Mouse (Mus musculus) CD4-positive helper T cell, adult 2 months (primary cell): Measurements from ENCODE around the gene Ptpn23.
A peak's percentile ranks its signal among the peaks of the same experiment; 100 is the strongest.
"Not testable (repeated sequence)": the region's sequence is repeated elsewhere in the genome, so short reads cannot be mapped to it uniquely, and the experiment has no call there.

Experiments
- DNase-seq: peaks from one replicate; pipeline ENCODE4 v3.0.0-alpha.2; 2012; ENCODE audit warnings: low read depth, missing footprints, low spot score

The Ptpn23 gene

GRCm38 (mm10) chr9:110408099-110408773 is at the start of gene Ptpn23:
Ptpn23 (minus strand) TSS chr9:110408213.
- DNase-seq, result peak; percentile 96

- DNase-seq, result peak; percentile 23
Observed at GRCm38 (mm10) chr9:110452523-110452922, 44.5 kb upstream of the Ptpn23 start.

DNA sequence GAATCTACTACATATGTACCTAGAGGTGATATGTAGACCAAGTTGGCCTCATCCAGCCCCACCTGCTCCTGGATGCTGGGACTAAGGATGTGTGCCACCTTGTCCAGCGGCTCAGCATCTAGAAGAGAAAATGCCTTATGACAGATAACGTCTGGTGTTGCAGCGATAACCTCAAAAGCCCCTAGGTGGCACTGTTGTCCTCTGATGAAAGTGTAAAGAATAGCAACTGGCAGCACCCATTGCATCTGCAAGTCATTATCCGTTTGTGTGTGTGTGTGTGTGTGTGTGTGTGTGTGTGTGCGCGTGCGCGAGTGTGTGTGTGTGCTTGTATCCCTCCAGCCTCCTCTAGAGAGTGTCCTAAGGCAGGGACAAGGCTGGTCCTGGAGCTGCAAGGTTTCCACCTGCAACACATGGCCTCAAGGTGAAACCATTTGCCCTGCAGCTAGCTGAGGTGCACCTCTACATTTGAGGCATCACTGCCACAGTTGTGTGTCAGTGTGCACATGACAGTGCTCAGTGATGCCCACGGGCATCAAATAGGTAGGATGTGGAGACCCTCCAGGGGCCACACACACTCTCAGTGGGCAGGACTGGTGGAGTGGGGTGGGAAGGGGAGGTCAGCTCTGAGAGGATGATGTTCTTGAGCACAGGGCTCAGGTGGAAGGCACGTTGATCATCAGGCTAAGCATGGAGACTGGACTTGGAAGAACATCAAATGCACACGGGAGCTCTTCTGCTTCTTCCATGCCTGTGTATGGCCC is 41.0 kb upstream of the Ptpn23 start:
- DNase-seq, result peak; percentile 87

GRCm38 (mm10) chr9:110448356-110448755 is 40.3 kb upstream of the Ptpn23 start:
- DNase-seq, result no peak

DNA sequence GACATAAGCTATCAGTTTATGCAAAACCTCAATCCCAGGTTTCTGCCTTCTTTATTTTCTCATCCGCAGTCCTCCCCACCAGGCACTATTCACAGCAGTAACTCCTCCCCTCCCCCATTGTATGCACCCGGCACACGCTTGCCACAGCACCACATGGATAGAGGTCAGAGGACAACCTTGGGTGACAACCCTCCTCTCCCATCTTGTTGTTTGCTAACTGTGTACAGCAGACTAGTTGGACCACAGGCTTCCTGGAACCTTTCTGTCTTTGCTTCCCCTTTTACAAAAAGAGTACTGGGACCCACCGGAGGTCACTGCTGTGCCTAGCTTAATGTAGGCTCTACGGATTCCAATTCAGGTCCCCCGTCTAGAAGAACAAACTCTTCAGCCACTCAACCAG is 32.5 kb upstream of the Ptpn23 start:
- no peak for DNase-seq

GRCm38 (mm10) chr9:110440049-110440448 is 32.0 kb upstream of the Ptpn23 start:
- no peak for DNase-seq

DNA sequence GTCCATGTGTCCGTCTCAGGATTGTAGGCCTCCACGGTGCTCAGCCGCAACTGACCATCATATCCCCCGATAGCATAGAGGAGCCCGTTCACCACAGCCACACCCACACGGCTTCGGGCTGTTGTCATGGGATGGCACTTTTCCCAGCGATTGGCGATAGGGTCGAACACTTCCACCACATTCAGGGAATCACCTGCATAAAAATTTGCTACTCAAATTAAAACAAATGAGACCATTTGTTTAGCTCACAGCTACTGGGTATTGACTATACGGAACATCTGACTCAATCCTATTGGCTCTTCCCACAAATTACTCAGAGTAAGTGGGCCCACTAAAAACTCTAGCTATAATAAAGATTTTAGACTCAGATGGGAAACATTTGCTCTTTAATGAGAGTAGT is 28.0 kb upstream of the Ptpn23 start:
- no peak for DNase-seq

- DNase-seq, result no peak
Observed at GRCm38 (mm10) chr9:110433045-110433444, 25.0 kb upstream of the Ptpn23 start.

DNA sequence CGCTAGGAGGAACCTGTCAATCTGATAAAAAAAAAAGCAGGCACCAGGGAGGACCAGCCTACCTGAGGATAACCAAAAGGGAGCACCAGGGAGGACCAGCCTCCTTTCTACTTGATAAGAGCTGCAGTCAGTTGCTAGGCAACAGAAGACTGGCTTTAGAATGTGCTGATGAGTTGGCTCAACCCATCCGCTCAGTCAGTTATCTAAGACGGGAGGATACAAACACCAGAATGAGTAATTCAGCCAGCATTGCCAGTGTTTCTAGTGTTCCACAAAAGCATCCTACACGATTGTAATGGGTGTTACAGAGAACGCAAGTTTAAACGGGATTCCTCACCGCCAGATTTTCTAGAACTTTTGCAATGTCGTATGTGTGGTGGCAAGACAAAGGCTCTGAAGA is 23.2 kb upstream of the Ptpn23 start:
- no peak for DNase-seq

DNA sequence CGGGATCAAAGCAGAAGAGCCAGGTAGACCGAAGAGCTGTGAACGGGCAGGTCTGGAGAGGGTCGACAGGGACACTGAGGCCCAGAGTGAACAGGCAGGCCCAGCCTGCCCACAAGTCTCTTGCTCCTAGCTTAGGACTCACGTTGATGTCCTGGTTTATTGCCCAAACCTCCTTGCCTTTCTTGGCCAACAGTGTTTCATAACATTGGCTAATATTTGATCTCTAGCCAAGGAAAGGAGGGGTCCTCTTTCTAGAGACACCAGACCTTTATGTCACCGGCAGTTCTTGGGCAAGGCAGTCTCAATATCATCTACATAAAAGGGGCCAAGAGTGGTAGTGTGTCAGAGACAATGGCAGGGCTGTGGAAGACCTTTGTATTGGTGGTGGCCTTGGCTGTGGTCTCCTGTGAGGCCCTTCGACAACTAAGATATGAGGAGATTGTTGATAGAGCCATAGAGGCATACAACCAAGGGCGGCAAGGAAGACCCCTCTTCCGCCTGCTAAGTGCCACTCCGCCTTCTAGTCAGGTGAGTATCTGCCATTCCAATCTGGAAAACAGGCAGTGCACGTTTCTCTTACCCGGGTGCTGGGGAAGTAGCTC is 11.6 kb upstream of the Ptpn23 start, which contains the start of gene Ngp:
Ngp (plus strand) TSS at position 237 of the 602 bp plus-strand sequence.
- no peak for DNase-seq

DNA sequence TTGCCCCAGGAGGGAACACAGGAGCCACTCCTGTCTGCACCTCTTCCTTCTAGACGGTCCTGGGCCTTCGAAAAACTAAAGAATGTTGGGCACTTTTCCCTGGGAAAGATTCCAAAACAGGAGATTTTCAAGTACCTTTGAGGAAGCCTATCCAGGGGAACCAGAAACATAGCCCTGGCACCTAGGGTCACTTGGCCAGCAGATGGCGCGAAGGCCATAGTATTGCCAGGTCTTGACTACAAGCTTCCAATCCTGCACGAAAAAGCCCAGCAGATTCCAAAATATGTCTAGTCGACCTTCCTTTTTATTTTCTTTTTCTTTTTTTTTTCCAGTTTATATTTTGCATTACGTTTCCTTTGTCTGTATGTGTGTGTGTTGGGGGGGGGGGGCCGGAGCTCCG is 5.8 kb upstream of the Ptpn23 start:
- DNase-seq, result no peak

DNA sequence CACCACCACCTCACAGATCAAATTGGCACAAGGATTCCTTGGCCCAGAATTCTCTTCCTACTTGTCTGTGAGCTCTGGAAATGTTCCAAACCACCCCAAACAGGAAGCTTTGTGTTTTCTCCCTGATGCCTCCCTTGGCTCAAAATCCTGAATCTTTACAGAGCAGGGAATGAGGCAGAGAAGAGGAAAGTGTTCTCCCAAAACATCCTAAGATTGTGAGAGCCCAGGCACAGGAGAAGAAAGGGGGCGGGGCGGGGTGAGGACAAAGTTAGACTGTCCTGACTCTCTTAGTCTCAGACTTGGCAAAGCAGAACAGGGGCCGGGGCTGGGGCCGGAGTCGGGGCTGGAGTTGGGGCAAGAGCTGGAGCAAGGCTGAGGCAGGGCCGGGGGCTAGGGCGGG is 4.9 kb upstream of the Ptpn23 start:
- DNase-seq, result no peak

DNA sequence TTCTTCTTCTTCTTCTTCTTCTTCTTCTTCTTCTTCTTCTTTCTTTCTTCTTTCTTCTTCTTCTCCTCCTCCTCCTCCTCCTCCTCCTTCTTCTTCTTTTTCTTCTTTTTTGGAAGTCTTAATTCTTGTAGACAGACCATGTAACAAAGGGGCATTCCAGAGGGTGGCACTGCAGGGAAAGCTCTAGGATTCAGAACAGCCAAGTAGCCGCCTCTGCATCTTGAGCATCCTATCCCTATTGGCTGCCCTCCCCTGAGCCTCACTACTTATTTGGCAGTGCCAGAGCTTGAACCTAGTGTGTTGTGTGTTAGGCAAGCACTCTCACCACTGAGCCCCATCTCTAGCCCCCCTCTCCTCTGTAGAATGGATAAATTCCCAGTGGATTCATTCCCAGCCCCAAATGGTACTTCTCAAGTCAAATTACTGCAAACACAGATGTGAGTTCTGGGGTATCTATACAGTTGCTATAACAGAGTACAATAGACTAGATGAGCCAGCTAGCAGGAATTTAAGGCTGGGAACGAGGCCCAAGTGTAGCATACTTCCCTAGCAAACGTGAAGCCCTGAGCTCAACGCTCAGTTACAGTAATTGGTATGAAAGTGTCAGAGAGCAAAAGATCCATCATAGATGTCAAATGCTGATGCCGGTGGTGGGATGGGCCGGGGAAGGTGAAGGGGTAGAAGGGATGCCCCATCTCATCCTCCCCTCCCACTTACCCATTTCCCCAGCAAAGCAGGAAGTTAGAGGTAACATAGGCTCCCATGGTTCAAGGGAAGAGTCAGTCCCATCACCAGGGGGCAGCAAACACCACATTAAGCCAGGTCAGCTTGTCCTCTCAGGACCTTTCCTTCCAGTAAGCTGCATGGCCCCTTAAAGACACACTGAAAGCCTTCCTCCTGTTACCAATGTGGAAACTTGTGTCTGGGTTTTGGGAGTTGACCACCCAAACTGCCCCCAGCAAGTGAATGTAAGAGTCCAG is 3.2 kb upstream of the Ptpn23 start:
- DNase-seq, result peak; percentile 84

GRCm38 (mm10) chr9:110407311-110408098 is 508 bp downstream of the Ptpn23 start:
- peak; percentile 57 for DNase-seq

- DNase-seq, result not testable (repeated sequence)
Observed at GRCm38 (mm10) chr9:110403240-110403639, 4.8 kb downstream of the Ptpn23 start.

DNA sequence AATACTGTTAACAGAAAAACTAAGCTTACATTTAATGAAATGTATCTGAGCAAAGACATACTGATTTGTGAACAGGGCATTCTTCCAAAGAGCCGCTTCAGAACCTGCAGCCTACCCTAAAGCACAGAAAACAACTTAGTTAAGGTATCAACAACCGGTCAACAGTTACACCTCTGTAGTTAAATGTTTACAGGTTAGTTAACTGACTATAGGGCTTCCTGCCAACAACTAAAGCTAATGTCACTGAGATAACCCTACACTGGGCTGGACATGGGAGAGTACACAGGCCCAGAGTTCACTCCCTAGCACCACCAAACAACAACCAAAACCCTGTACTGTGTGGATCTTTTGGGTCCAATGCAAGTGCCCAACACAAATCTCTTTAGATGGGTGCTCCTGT is 5.3 kb downstream of the Ptpn23 start:
- no peak for DNase-seq

- DNase-seq, result no peak
Observed at GRCm38 (mm10) chr9:110400650-110401049, 7.4 kb downstream of the Ptpn23 start.

GRCm38 (mm10) chr9:110393295-110393694 is 14.7 kb downstream of the Ptpn23 start:
- DNase-seq, result no peak

GRCm38 (mm10) chr9:110390843-110391242 is 17.2 kb downstream of the Ptpn23 start:
- no peak for DNase-seq

DNA sequence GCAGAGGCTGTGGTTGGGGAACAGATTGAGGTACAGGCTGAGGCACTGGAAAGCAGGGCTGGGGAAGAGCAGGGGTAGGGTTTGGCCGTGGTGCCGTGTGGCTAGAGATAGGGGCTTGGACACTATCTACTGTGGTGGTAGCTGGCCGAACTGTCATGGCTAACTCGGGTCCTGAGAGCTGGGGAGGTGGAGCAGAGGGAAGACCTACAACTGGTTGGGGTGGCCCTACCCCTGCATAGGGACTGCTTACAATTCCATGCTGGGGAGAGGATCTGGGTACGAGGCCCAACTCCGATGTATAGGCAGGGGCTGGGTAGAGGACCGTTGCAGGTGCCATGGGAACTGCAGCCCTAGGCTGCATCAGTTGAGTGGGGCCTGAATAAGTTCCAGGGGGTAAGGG is 20.0 kb downstream of the Ptpn23 start:
- DNase-seq, result no peak
